Mouse (Mus musculus) heart, embryonic 15.5 days (tissue): ENCODE measurements around the gene Zfp654. TPM values are rescaled to one million over a fixed set of nuclear protein-coding genes. Genes with fewer than 3 reads are reported as not detected.

Experiments used
- ATAC-seq: fragments of 200-750 bp; cut with Nextera tagmentation; replicated peaks from 2 replicates; pipeline ENCODE4 v1.8.0; 2017; ENCODE audit warnings: low read depth, moderate TSS enrichment; ENCODE audit not compliant: insufficient number of reproducible peaks, insufficient read depth, low FRiP score
- H3K27ac ChIP-seq: fragments of 300-500 bp; sonication (generic); 2 replicates; pipeline ENCODE4 v1.5.1; 2015; ENCODE audit warnings: mild to moderate bottlenecking, inconsistent platforms
- H3K27me3 ChIP-seq: fragments of 300-500 bp; sonication (generic); 2 replicates; pipeline ENCODE4 v1.6.1; 2015; ENCODE audit warnings: inconsistent platforms
- H3K36me3 ChIP-seq: fragments of 300-500 bp; sonication (generic); 2 replicates; pipeline ENCODE4 v1.6.1; 2015; ENCODE audit warnings: mild to moderate bottlenecking, inconsistent platforms
- H3K4me1 ChIP-seq: fragments of 300-500 bp; sonication (generic); replicated peaks from 2 replicates; pipeline ENCODE4 v1.6.1; 2015; ENCODE audit warnings: inconsistent platforms
- H3K4me2 ChIP-seq: fragments of 300-500 bp; sonication (generic); 2 replicates; pipeline ENCODE4 v1.6.1; 2015; ENCODE audit warnings: inconsistent platforms, mild to moderate bottlenecking, moderate library complexity
- H3K4me3 ChIP-seq: fragments of 300-500 bp; sonication (generic); 2 replicates; pipeline ENCODE4 v1.5.1; 2015; ENCODE audit warnings: mild to moderate bottlenecking, inconsistent platforms
- H3K9ac ChIP-seq: fragments of 300-500 bp; sonication (generic); 2 replicates; pipeline ENCODE4 v1.6.1; 2015; ENCODE audit warnings: mild to moderate bottlenecking, inconsistent platforms
- H3K9me3 ChIP-seq: fragments of 300-500 bp; sonication (generic); replicated peaks from 2 replicates; pipeline ENCODE4 v1.6.1; 2016; ENCODE audit warnings: inconsistent platforms
- WGBS: fragments of 180-500 bp; shearing (Covaris S2); methylation state at CpG from one replicate; pipeline ENCODE4 v1.1.7; 2015; ENCODE audit warnings: mixed read lengths; 5-methylcytosine and 5-hydroxymethylcytosine counted together
- polyA plus RNA-seq: library from polyadenylated mRNA; unstranded; fragments of >200 nt; fragmentation: Nextera tagmentation; extraction: Ambion mirVana; gene quantifications from 2 replicates; pipeline ENCODE4 v1.2.1, GENCODE M21; 2015

The Zfp654 gene
- polyA plus RNA-seq, 1 experiment from 2014 or later = 4.4 TPM

DNA sequence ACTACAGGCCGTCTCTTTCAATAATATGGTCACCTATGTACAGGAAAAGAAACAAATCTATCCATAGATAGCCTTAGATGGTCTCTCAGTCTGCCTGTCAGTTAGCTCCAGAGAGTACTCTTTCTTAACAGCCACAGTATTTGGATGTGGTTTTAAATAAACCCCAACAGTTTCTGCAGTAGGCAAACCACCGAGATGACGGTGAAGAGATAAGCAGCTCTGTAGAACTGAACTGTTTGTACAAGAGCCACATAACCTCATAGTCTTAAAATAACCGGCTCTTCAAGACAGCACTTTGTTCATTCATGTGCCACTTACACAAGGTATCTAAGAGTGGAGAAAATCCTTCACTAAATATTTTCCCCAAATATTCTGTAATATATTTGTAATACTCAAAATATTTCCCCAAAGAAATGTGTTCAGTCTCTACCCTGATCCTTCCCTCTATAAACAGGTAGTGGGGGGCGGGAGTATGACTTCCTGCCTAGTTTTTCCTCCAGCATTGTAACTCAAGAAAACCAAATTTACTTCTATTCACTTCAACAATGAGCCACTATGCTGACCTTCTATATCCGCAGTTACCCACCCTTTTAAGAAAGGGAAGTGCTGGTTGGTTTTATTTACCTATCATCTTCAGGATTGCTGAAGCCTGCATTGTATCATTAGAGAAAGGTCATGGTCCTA lies 92.7 kb downstream of the Zfp654 start:
- H3K27ac ChIP-seq = peak overlapping the region; percentile 45
- peaks cover 10% of the 10 kb centered on the region for H3K36me3 ChIP-seq
- H3K27me3 ChIP-seq = no peaks in the 10 kb centered on the region
- peaks cover 10% of the 10 kb centered on the region for H3K9me3 ChIP-seq
- H3K9ac ChIP-seq = no peak overlapping the region
- 34% methylated on average over 6 of the region's 6 CpGs for WGBS
- H3K4me3 ChIP-seq = no peak overlapping the region
- peaks cover 15% of the 10 kb centered on the region for H3K4me1 ChIP-seq
- peak; percentile 71 for ATAC-seq
- H3K4me2 ChIP-seq = no peak overlapping the region

DNA sequence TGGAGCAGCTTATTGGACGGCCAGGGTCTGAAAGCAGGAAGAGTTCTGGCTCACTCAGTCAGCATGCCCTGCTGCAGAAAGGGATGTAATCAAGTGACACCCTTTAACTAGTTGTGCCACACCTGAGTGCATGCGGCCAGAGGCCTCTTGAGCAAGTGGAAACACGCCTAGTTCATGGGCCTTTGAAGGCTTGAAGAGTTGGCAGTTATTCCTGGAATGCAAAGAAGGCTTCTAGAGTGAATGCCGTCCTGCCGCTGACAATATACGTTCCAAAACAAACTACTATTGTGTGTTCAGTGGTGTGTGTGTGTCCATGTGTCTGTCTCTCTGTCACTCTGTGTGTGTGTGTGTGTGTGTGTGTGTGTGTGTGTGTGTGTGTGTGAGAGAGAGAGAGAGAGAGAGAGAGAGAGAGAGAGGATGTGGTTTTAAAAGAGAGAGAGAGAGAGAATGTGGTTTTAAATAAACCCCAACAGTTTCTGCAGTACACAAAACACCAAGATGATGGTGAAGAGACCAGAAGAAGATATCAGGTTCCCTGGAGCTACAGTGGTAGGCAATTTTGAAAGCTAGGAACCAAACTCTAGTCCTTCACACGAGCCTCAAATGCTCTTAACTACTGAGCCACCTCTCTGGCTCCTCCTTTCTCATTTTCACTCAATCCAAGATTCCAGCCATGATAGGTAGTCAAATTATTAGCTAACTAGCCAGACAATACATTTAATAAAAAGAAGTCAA lies 93.6 kb downstream of the Zfp654 start:
- 64% methylated on average over 7 of the region's 7 CpGs for WGBS
- peaks cover under 1% of the 10 kb centered on the region for H3K9me3 ChIP-seq
- H3K4me1 ChIP-seq = peaks cover 15% of the 10 kb centered on the region
- peak overlapping the region; percentile 45 for H3K27ac ChIP-seq
- no peak overlapping the region for H3K4me2 ChIP-seq
- peaks cover 1% of the 10 kb centered on the region for H3K36me3 ChIP-seq
- ATAC-seq = no peak
- no peak overlapping the region for H3K9ac ChIP-seq
- no peak overlapping the region for H3K4me3 ChIP-seq
- H3K27me3 ChIP-seq = no peaks in the 10 kb centered on the region

DNA sequence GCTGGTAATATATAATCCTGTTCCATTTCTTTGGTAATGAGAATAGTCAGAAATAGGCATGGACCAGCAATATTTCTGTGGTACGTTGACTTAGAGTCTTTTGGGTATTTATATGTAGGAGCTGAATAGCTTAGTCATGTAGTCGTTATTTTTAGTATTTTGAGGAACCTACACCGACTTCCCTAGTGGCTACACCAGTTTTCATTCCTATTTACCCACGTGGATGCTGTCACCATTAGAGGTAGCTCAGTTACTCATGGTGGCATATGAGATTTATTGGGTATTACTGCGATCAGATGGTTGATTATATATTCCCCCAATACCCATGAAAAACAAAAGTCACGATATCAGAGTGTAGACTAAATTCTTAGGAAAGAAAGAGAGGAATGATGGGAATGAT lies 95.1 kb downstream of the Zfp654 start:
- Histone ChIP-seq H3K27me3 (no peaks in the 10 kb centered on the region), H3K36me3 (no peaks in the 10 kb centered on the region), H3K4me1 (peaks cover 15% of the 10 kb centered on the region), H3K4me3 (no peak overlapping the region), H3K9ac (no peak overlapping the region), H3K9me3 (no peaks in the 10 kb centered on the region), H3K27ac (no peak overlapping the region), H3K4me2 (no peak overlapping the region)
- WGBS = 70% methylated on average over 6 of the region's 6 CpGs
- no peak for ATAC-seq

DNA sequence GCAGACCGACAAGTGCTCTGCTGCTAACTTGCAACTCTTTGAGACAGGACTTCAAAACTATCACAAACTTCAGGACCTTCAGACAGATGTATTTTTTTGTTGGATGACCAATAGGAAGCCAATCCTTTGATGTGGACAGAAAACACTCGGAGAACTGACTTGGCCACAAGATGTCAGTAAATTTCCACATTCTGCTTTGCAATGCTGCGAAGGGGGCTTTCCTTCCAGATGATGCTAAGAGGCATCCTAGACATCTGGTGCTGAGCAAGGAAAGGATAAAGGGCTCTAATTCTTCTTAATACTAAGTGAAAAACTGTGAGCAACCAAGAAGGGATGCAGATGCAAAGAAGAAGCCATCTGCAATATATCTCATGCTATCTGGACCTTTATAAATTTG lies 96.7 kb downstream of the Zfp654 start:
- 32% methylated on average over 3 of the region's 3 CpGs for WGBS
- H3K9me3 ChIP-seq = no peaks in the 10 kb centered on the region
- H3K4me2 ChIP-seq = no peak overlapping the region
- peaks cover 13% of the 10 kb centered on the region for H3K4me1 ChIP-seq
- H3K27ac ChIP-seq = no peak overlapping the region
- no peaks in the 10 kb centered on the region for H3K27me3 ChIP-seq
- no peak for ATAC-seq
- no peaks in the 10 kb centered on the region for H3K36me3 ChIP-seq
- no peak overlapping the region for H3K9ac ChIP-seq
- no peak overlapping the region for H3K4me3 ChIP-seq

DNA sequence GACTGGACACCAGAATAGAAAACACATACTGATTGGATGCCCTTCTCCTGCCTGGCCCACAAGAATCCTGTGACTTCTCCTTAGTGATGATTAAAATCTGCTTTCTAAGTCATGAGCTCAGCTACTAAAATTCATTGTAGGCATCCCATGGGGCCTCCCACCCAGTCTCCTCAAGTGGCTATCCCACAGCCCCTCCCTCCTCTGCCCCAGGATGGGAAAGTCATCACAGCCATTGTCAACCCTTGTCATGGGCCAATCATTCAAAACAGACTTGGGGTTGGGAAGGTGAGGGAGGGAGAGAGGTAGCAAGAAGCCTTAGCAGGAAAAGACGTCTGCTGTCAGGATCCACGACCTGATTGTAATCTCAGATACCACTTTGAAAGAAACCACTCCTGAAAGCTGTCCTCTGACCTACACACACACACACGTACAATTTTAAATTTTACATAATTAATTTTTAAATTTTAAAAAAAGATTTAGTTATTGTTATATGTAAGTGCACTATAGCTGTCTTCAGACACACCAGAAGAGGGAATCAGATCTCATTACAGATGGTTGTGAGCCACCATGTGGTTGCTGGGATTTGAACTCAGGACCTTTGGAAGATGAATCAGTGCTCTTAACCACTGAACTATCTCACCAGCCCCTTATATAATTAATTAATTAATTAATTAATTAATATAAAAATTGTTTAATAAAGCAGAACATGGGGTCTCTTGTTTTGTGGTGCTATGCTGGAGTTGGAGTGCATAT lies 97.3 kb downstream of the Zfp654 start:
- no peak overlapping the region for H3K9ac ChIP-seq
- no peak overlapping the region for H3K4me3 ChIP-seq
- no peak overlapping the region for H3K27ac ChIP-seq
- no peak overlapping the region for H3K4me2 ChIP-seq
- H3K36me3 ChIP-seq = no peaks in the 10 kb centered on the region
- no peaks in the 10 kb centered on the region for H3K9me3 ChIP-seq
- H3K4me1 ChIP-seq = peaks cover 13% of the 10 kb centered on the region
- WGBS = 50% methylated on average over 3 of the region's 3 CpGs
- no peak for ATAC-seq
- no peaks in the 10 kb centered on the region for H3K27me3 ChIP-seq

DNA sequence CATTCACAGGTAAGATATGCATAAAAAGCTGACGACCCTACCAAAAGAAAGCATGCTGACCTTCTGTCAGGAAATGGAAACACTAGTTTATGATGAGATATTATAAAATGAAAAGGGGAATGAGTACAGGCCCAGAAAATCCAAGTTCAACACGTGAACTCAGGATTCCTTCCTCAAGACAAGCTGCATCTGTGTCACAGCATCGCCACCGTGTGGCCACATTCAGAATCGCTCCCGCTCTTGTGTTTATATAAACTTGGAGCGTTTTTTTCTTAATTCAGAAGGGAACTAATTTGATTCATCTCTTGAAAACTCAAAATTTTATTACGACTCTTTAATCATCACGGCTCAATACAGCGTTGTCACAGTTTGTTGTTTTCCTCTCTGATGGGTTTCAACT lies 103.2 kb downstream of the Zfp654 start:
- H3K4me3 ChIP-seq = no peak overlapping the region
- no peak overlapping the region for H3K9ac ChIP-seq
- no peaks in the 10 kb centered on the region for H3K36me3 ChIP-seq
- no peak overlapping the region for H3K27ac ChIP-seq
- ATAC-seq = no peak
- no peaks in the 10 kb centered on the region for H3K4me1 ChIP-seq
- H3K4me2 ChIP-seq = no peak overlapping the region
- no peaks in the 10 kb centered on the region for H3K27me3 ChIP-seq
- WGBS = 9% methylated on average over 10 of the region's 10 CpGs
- H3K9me3 ChIP-seq = no peaks in the 10 kb centered on the region

DNA sequence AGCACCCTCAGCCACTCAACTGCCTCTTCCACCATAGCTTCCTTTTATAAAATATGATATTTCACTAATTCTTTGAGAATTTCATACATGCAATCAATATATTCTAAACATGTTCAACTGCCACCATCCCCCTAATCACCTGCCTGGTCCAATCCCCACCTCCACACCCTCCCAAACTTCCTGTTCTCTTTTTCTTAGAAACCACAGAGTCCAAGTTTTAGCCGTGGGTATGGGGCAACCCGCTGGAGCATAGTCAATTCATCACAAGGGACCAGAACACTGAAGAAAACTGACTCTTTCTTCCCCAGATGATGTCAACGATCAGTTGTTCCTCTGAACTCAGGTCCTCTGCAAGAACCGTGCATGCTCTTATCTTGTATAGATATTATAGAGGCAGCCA lies 106.4 kb downstream of the Zfp654 start:
- H3K27ac ChIP-seq = no peak overlapping the region
- H3K4me3 ChIP-seq = no peak overlapping the region
- H3K4me2 ChIP-seq = no peak overlapping the region
- ATAC-seq = no peak
- no peaks in the 10 kb centered on the region for H3K4me1 ChIP-seq
- H3K9me3 ChIP-seq = no peaks in the 10 kb centered on the region
- 74% methylated on average over 4 of the region's 4 CpGs for WGBS
- H3K27me3 ChIP-seq = no peaks in the 10 kb centered on the region
- no peak overlapping the region for H3K9ac ChIP-seq
- no peaks in the 10 kb centered on the region for H3K36me3 ChIP-seq

DNA sequence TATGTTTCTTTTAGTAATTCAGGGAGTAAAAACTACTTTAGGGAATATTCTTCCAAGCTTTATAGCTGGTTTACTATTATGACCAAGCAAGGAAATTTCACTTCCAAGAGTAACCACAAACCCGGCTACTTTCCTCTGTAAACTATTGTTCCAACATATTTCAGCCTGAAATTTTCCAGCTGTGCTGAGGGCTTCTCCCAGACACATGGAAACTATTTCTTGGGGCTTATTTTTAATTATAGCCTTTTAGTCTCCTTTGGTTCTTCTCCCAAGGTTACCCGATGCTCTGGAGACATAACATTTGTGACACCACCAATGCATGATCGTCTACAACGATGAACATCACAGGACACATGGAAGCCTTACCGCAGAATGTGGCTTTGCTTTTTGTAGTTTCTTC lies 114.2 kb downstream of the Zfp654 start:
- Histone ChIP-seq H3K4me2 (no peak overlapping the region), H3K9ac (no peak overlapping the region), H3K4me3 (no peak overlapping the region), H3K4me1 (no peaks in the 10 kb centered on the region), H3K27me3 (no peaks in the 10 kb centered on the region), H3K36me3 (no peaks in the 10 kb centered on the region), H3K27ac (no peak overlapping the region), H3K9me3 (no peaks in the 10 kb centered on the region)
- no peak for ATAC-seq
- 80% methylated on average over 5 of the region's 5 CpGs for WGBS

Other genes starting within 250 kb of the Zfp654 start
- not detected in 2 replicates for gene Csnka2ip, start 249.2 kb downstream of the Zfp654 start, polyA plus RNA-seq
- 12.9 and 15.2 TPM in 2 replicates for gene 4930453N24Rik, start 80.5 kb downstream of the Zfp654 start, polyA plus RNA-seq
- gene Cggbp1, start 344 bp upstream of the Zfp654 start, polyA plus RNA-seq = 45.2 and 47.8 TPM in 2 replicates